Mouse (Mus musculus): ENCODE results near the gene Cbwd1.

Gene Cbwd1

GRCm38 (mm10) chr19:24977991-24978390 lies 16.6 kb upstream of the Cbwd1 start:
- DNase-seq (ENCODE audit: low spot score) = no peak

- no peak for DNase-seq (ENCODE audit: low spot score)
Measured at GRCm38 (mm10) chr19:24972701-24973390, 11.4 kb upstream of the Cbwd1 start.

- no peak for DNase-seq (ENCODE audit: low spot score)
Measured at GRCm38 (mm10) chr19:24971307-24971706, 9.9 kb upstream of the Cbwd1 start.

GRCm38 (mm10) chr19:24966941-24967340 lies 5.5 kb upstream of the Cbwd1 start:
- DNase-seq (ENCODE audit: low spot score) = no peak

GRCm38 (mm10) chr19:24966203-24966602 lies 4.8 kb upstream of the Cbwd1 start:
- no peak for DNase-seq (ENCODE audit: low spot score)

- no peak for DNase-seq (ENCODE audit: low spot score)
Measured at GRCm38 (mm10) chr19:24958531-24958930, 2.9 kb downstream of the Cbwd1 start.

- DNase-seq (ENCODE audit: low spot score) = no peak
Measured at GRCm38 (mm10) chr19:24945521-24946262, 15.7 kb downstream of the Cbwd1 start.

GRCm38 (mm10) chr19:24937084-24937483 lies 24.3 kb downstream of the Cbwd1 start:
- DNase-seq (ENCODE audit: low spot score) = no peak

GRCm38 (mm10) chr19:24929041-24929440 lies 32.4 kb downstream of the Cbwd1 start:
- no peak for DNase-seq (ENCODE audit: low spot score)

GRCm38 (mm10) chr19:24920866-24921265 lies 40.5 kb downstream of the Cbwd1 start:
- DNase-seq (ENCODE audit: low spot score) = no peak

GRCm38 (mm10) chr19:24908385-24909155 lies 52.8 kb downstream of the Cbwd1 start:
- DNase-seq (ENCODE audit: low spot score) = no peak

GRCm38 (mm10) chr19:24907655-24908054 lies 53.8 kb downstream of the Cbwd1 start:
- no peak for DNase-seq (ENCODE audit: low spot score)

- DNase-seq (ENCODE audit: low spot score) = no peak
Measured at GRCm38 (mm10) chr19:24902821-24903220, 58.6 kb downstream of the Cbwd1 start.

GRCm38 (mm10) chr19:24902256-24902655 lies 59.2 kb downstream of the Cbwd1 start:
- peak; percentile 1 for DNase-seq (ENCODE audit: low spot score)

GRCm38 (mm10) chr19:24901666-24902065 lies 59.7 kb downstream of the Cbwd1 start:
- DNase-seq (ENCODE audit: low spot score) = no peak

GRCm38 (mm10) chr19:24900581-24901220 lies 60.7 kb downstream of the Cbwd1 start, which contains the start of gene Foxd4:
Foxd4 (minus strand) TSS chr19:24901197.
- DNase-seq (ENCODE audit: low spot score) = no peak

- no peak for DNase-seq (ENCODE audit: low spot score)
Measured at GRCm38 (mm10) chr19:24899578-24900544, 61.5 kb downstream of the Cbwd1 start.

- no peak for DNase-seq (ENCODE audit: low spot score)
Measured at GRCm38 (mm10) chr19:24898737-24899577, 62.5 kb downstream of the Cbwd1 start.

GRCm38 (mm10) chr19:24897896-24898736 lies 63.3 kb downstream of the Cbwd1 start:
- no peak for DNase-seq (ENCODE audit: low spot score)

Measured in testis, postnatal 14 days (tissue).